Mouse (Mus musculus) MN1 (cell line): ENCODE results near the gene Catsperb.
"Not testable (repeated sequence)": the region's sequence is repeated elsewhere in the genome, so short reads cannot be mapped to it uniquely, and the experiment has no call there.

Experiments
- DNase-seq: peaks from one replicate; pipeline ENCODE4 v3.0.0-alpha.2; 2016; ENCODE audit warnings: low spot score

The Catsperb gene

GRCm38 (mm10) chr12:101404353-101404752 is at the start of gene Catsperb:
Gene Catsperb (plus strand): TSS chr12:101404653.
- not testable (repeated sequence) for DNase-seq

DNA sequence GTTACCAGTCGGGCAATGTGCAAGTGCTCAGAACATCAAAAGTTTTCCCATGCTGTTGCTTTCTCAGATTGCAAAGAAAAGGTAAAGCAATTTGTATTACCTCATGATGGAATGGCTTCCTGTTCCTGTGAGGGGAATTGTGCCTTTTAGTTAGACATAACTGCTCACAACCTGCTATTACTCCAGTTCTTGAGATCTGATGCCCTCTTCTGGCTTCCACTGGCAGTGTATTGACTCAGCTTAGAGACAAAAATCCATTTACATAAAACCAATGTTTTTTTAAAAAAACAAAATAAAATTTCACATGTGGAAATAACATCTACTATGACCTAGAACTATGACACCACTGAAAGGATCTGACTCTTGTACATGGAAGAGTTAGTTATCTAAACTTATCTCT is 43.0 kb upstream of the Catsperb start:
- not testable (repeated sequence) for DNase-seq

GRCm38 (mm10) chr12:101381460-101381859 is 23.0 kb upstream of the Catsperb start:
- not testable (repeated sequence) for DNase-seq

DNA sequence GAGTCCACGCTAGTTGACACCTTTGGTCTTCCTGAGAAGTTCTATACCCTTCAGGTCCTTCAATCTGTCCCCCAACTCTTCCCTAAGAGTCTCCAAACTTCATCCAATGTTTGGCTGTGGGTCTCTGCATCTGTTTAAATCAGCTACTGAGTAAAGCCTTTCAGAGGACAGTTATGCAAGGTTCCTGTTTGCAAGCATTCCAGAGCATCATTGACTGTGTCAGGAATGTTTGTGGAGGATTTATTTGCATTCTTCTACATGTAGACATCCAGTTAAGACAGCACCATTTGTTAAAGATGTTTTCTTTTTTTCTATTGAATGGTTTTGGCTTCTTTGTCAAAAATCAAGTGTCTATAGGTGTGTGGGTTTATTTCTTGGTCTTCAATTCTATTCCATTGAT is 21.7 kb downstream of the Catsperb start:
- DNase-seq = no peak

- DNase-seq = no peak
Measured at GRCm38 (mm10) chr12:101462051-101462450, 57.6 kb downstream of the Catsperb start.

DNA sequence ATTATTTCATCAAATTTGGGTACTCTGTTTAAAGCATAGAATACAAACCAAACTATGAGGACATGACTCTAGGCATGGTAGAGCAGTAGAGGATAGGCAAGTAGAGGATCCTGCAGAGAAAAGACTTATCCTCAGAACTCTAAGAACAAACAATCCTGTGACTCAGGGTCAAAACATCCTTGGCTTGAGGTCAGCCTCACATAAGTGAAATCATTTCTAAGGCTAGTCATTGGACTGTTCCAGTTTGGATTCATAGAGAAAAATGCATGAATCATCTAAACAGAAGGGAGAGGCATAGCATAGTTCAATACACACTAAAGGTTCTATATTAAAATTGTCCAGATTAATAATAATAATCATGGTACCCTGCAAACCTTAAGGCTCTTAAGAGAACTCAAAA is 79.1 kb downstream of the Catsperb start:
- no peak for DNase-seq

DNA sequence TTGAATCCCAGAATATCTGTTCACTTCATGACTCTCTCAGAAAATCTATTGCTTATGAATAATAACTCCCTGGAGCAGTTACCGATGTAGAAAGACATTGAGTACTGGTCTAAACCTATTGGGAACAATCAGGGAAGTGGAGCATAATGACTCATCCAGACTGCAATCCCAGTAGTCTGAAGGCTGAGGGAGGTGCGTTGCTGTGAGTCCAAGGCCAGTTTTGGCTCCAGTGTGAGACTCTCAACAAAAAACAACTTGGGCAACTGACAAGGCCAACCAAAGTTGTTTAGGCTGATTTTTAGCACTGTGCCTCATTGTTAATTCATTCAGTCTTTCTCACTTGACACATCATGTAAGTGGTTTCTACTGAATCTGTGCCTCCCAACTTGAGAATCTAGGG is 106.9 kb downstream of the Catsperb start:
- DNase-seq = not testable (repeated sequence)

- not testable (repeated sequence) for DNase-seq
Measured at GRCm38 (mm10) chr12:101606622-101607021, 202.2 kb downstream of the Catsperb start.

GRCm38 (mm10) chr12:101633137-101633536 is 228.7 kb downstream of the Catsperb start:
- no peak for DNase-seq

- no peak for DNase-seq
Measured at GRCm38 (mm10) chr12:101667502-101667901, 263.0 kb downstream of the Catsperb start.
